Mouse (Mus musculus): Measurements from ENCODE around the gene Rpl23a.

DNA sequence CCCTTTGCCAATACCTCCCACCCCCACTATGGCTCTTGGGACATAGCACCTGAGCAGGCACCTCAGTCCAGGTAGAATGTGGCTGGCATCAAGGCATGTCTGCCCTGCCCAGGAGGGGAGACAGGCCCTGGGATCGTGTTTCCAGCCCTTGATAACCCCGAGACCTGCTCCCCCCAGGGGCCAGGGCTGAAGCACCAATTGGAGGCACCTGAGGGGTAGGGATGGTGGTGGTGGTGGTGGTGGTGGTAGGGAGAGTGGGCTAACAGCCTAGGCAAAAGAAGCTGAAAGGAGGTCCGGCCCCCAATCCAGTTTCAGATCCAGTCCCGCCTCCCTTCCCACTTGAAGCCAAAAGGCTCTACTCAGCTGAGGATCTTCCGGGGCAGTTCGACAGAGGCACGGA, 23.8 kb downstream of the Rpl23a start:
- TF ChIP-seq CTCF (IDR thresholded peaks at IDR 0.05; ENCODE audit: control insufficient read depth, insufficient read depth, low read length): no peak
- no peak for TF ChIP-seq POLR2A (IDR thresholded peaks at IDR 0.05; ENCODE audit: borderline replicate concordance, control insufficient read depth, low read depth, low read length)

Data from bone marrow, adult 2 months (tissue).